Mouse (Mus musculus) lung, embryonic 15.5 days (tissue): ENCODE data around the gene Nfyc. TPM values are rescaled to one million over a fixed set of nuclear protein-coding genes. Genes with fewer than 3 reads are reported as not detected.

ENCODE experiments used
- ATAC-seq: fragments of 200-750 bp; cut with Nextera tagmentation; 2 replicates; pipeline ENCODE4 v1.8.0; 2017; ENCODE audit warnings: moderate number of reproducible peaks, borderline replicate concordance; ENCODE audit not compliant: low FRiP score, low TSS enrichment; ENCODE audit errors: extremely low read depth
- H3K27ac ChIP-seq: fragments of 300-500 bp; sonication (generic); 2 replicates; pipeline ENCODE4 v1.5.1; 2015; ENCODE audit warnings: moderate library complexity, mild to moderate bottlenecking, inconsistent platforms
- H3K27me3 ChIP-seq: fragments of 300-500 bp; sonication (generic); 2 replicates; pipeline ENCODE4 v1.6.1; 2015; ENCODE audit warnings: inconsistent platforms
- H3K36me3 ChIP-seq: fragments of 300-500 bp; sonication (generic); 2 replicates; pipeline ENCODE4 v1.6.1; 2015; ENCODE audit warnings: inconsistent platforms
- H3K4me1 ChIP-seq: fragments of 300-500 bp; sonication (generic); 2 replicates; pipeline ENCODE4 v1.6.1; 2015; ENCODE audit warnings: inconsistent platforms
- H3K4me2 ChIP-seq: fragments of 300-500 bp; sonication (generic); 2 replicates; pipeline ENCODE4 v1.6.1; 2015; ENCODE audit warnings: inconsistent platforms, mild to moderate bottlenecking, moderate library complexity
- H3K4me3 ChIP-seq: fragments of 300-500 bp; sonication (generic); 2 replicates; pipeline ENCODE4 v1.5.1; 2015; ENCODE audit warnings: mild to moderate bottlenecking, inconsistent platforms
- H3K9ac ChIP-seq: fragments of 300-500 bp; sonication (generic); 2 replicates; pipeline ENCODE4 v1.6.1; 2015; ENCODE audit warnings: inconsistent platforms
- H3K9me3 ChIP-seq: fragments of 300-500 bp; sonication (generic); 2 replicates; pipeline ENCODE4 v1.6.1; 2016; ENCODE audit warnings: inconsistent platforms
- WGBS: fragments of 180-500 bp; shearing (Covaris S2); methylation state at CpG from one replicate; pipeline ENCODE4 v1.1.7; 2015; 5-methylcytosine and 5-hydroxymethylcytosine counted together
- polyA plus RNA-seq: library from polyadenylated mRNA; unstranded; fragments of >200 nt; fragmentation: Nextera tagmentation; extraction: Ambion mirVana; gene quantifications from 2 replicates; pipeline ENCODE4 v1.2.1, GENCODE M21; 2015

Nfyc gene
- polyA plus RNA-seq, 1 experiment from 2014 or later, result 99.5 TPM

DNA sequence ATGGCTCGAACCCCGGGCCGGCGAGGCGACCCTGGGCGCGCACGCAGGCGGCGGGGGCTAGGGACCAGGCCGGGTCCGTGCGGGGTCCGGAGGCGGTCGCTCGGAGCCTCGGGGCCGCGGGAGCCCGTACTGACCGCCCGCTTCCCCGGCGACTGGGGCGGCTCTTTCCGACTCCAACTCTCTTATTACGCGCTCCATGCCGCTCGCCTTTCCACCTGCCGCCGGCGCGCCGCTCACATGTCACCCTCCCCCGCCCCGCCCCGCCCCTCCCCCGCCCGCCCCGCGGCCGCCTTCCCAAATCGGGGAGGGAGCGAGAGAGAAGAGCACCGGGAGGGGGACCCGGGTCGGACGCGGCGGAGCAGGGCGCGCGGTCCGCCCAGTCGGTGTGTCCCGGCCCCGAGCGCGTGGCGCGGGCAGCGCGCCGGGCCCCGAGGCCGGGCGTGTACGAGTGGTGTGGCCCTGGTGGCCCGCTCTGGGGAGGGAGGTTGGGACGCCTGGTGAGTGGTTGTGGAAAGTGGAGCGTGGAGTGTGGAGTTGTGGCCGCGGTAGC is 84.1 kb downstream of the Nfyc start:
- peak; percentile 44; the same call in 1 of the 2 replicates for ATAC-seq
- Histone ChIP-seq H3K27ac (no peak overlapping the region), H3K4me2 (peak overlapping the region; percentile 99), H3K4me3 (peak overlapping the region; percentile 64), H3K4me1 (peaks cover 24% of the 10 kb centered on the region), H3K36me3 (no peaks in the 10 kb centered on the region), H3K27me3 (peaks cover 66% of the 10 kb centered on the region), H3K9ac (peak overlapping the region; percentile 48), H3K9me3 (no peaks in the 10 kb centered on the region)
- WGBS, result under 1% methylated on average over 51 of the region's 75 CpGs

DNA sequence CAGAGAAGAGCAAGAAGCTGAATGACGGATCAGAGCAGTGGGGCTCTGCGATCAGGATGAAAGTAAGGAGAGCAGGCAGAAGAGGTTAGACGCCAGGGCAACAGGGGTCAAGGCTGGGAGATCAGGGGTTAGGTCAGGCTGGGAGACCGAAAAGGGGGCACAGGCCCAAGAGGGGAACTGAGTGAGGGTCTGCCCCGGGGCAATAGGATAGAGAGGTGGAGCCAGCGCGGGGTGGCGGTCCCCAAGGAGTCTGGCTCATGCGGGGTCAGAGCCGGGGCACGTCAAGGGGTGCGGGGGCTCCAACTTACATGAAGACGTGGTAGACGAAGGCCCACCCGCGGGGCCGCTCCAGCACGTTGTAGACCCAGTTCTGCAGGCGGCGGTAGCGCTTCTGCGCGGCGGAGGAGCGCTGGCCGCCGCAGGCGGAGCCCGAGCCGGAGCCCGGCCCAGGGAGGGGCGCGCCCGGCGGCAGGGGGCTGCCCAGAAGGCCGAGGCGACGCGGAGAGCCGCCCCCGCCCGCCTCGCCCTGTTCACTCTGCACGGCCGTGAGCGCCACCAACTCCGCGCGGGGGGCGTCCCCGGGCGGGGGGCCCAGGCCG is 84.7 kb downstream of the Nfyc start:
- Histone ChIP-seq H3K9me3 (no peaks in the 10 kb centered on the region), H3K9ac (peak overlapping the region; percentile 48), H3K36me3 (no peaks in the 10 kb centered on the region), H3K27me3 (peaks cover 61% of the 10 kb centered on the region), H3K4me1 (peaks cover 24% of the 10 kb centered on the region), H3K27ac (no peak overlapping the region; the same call in 1 of the 2 replicates), H3K4me3 (peak overlapping the region; percentile 64), H3K4me2 (peak overlapping the region; percentile 99)
- WGBS, result 5% methylated on average over 47 of the region's 53 CpGs
- peak; percentile 51 for ATAC-seq

DNA sequence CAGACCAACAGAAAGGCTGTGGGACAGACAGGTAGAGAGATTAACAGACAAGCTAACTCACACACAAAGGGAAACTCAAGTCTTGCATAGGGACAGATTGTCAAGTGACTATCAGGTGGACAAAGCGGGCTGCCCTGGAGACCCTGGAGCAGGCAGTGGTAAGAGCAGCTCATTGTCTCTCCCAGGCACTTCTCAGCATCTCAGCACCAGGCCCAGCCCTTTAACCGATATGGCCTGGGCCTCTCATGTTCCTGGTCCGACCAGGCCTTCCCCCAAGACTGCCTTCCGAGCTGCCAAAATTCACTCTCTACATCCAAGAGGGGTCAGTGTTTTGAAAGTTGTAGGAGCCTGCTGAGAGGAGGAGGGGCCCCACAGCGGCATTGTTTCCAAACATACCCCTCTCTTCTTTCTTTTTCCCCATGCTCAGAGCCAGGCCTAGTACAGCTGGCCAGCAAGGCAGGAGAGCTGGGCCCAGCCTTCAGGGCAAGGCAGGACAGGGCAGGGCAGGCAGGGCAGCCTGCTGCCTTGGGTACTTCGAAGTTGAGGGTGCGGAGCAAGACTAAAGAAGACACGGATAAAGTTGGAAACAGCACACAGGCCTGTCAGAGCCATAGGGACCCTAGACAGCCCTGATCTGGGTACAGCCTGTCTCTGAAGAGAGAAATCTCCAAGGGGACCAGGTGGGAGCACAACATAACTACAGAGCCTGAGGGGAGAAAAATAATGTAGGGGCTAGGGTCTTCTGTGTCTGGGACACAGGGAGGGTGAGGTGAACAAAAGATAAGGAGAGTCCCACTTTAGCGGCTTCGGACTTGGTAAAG is 85.4 kb downstream of the Nfyc start:
- Histone ChIP-seq H3K4me3 (peak overlapping the region; percentile 64), H3K4me1 (peaks cover 24% of the 10 kb centered on the region), H3K9ac (no peak overlapping the region), H3K9me3 (no peaks in the 10 kb centered on the region), H3K36me3 (no peaks in the 10 kb centered on the region), H3K4me2 (peak overlapping the region; percentile 99), H3K27me3 (peaks cover 60% of the 10 kb centered on the region), H3K27ac (no peak overlapping the region; the same call in 1 of the 2 replicates)
- no peak for ATAC-seq
- WGBS, result 44% methylated on average over 10 of the region's 10 CpGs

- H3K27ac ChIP-seq, result no peak overlapping the region
- no peaks in the 10 kb centered on the region for H3K9me3 ChIP-seq
- peaks cover 24% of the 10 kb centered on the region for H3K4me1 ChIP-seq
- peaks cover 50% of the 10 kb centered on the region for H3K27me3 ChIP-seq
- ATAC-seq, result peak; percentile 3; the same call in 1 of the 2 replicates
- 27% methylated on average over 3 of the region's 3 CpGs for WGBS
- no peak overlapping the region for H3K9ac ChIP-seq
- no peak overlapping the region for H3K4me2 ChIP-seq
- H3K36me3 ChIP-seq, result no peaks in the 10 kb centered on the region
- H3K4me3 ChIP-seq, result no peak overlapping the region
These were observed 87.7 kb downstream of the Nfyc start for GRCm38 (mm10) chr4:120743636-120744035.

- Histone ChIP-seq H3K36me3 (no peaks in the 10 kb centered on the region), H3K9ac (no peak overlapping the region), H3K9me3 (no peaks in the 10 kb centered on the region), H3K4me1 (peaks cover 5% of the 10 kb centered on the region; the same call in 1 of the 2 replicates), H3K4me3 (no peak overlapping the region), H3K4me2 (no peak overlapping the region), H3K27me3 (peaks cover 35% of the 10 kb centered on the region), H3K27ac (no peak overlapping the region)
- no peak for ATAC-seq
- whole genome bisulfite sequencing, result 72% methylated on average over 6 of the region's 6 CpGs
These were observed 90.1 kb downstream of the Nfyc start for GRCm38 (mm10) chr4:120741303-120741702.

GRCm38 (mm10) chr4:120734012-120734622 is 97.3 kb downstream of the Nfyc start:
- 56% methylated on average over 4 of the region's 5 CpGs for WGBS
- ATAC-seq, result no peak
- no peaks in the 10 kb centered on the region for H3K9me3 ChIP-seq
- H3K27ac ChIP-seq, result peak overlapping the region; percentile 26; the same call in 1 of the 2 replicates
- H3K9ac ChIP-seq, result no peak overlapping the region
- H3K4me2 ChIP-seq, result no peak overlapping the region
- no peaks in the 10 kb centered on the region for H3K36me3 ChIP-seq
- H3K4me3 ChIP-seq, result no peak overlapping the region
- peaks cover 18% of the 10 kb centered on the region for H3K27me3 ChIP-seq
- H3K4me1 ChIP-seq, result peaks cover 34% of the 10 kb centered on the region

DNA sequence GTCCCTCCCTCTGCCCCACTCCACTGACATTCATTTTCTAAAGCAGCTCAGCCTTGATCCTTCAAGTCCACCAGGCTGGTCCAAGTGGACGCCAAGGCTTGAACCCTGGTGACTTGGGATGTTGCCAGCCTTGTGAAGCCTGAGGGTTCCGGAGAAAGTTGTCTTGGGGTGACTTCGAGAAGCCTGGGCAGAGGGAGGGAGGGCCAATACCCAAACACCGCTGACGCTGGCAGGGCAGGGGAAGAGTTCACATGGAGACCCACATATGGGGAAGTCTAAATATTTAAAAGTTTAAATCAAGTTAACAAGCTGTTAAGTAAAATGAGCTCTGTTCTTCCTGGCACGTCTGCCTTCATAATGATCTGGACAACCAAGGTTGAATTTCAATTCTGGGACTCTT is 98.6 kb downstream of the Nfyc start:
- no peak for ATAC-seq
- peaks cover 34% of the 10 kb centered on the region for H3K4me1 ChIP-seq

DNA sequence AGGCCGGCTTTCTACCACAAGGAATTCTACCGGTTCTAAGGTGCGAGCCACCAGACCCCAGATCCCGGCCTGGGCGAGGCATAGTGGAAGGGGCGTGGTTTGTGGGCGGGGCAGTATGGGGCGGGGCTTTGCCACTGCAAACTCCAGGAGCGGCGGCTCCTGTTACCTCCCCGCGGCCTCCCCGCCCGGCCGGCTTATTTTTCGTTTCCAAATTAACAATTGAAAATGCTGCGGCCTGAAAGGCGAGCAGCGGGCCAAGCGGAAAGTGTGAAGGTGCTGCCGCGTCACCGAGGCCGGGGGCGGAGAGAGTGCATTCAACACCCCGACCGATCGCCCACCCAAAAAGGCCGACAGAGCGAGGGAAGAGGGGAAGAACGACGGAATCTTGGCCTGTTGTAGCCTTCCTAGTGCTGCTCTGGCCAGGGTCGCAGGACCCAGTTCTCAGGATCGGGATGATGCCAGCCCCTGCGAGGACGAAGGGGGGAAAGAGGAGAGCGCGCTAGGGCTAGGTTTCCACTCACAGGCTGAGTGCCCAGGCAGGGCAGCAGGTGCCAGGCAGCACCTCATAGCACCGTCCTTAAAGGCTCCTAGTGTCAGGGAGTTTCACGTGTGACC is 100.2 kb downstream of the Nfyc start:
- peak overlapping the region; percentile 91 for H3K4me2 ChIP-seq
- H3K36me3 ChIP-seq, result no peaks in the 10 kb centered on the region
- no peak overlapping the region for H3K27ac ChIP-seq
- peaks cover 34% of the 10 kb centered on the region for H3K4me1 ChIP-seq
- H3K9me3 ChIP-seq, result no peaks in the 10 kb centered on the region
- H3K27me3 ChIP-seq, result peaks cover 7% of the 10 kb centered on the region; the same call in 1 of the 2 replicates
- H3K4me3 ChIP-seq, result peak overlapping the region; percentile 45
- peak; percentile 78; the same call in 1 of the 2 replicates for ATAC-seq
- peak overlapping the region; percentile 42 for H3K9ac ChIP-seq
- WGBS, result 1% methylated on average over 40 of the region's 40 CpGs

More for the DNA sequence above, 98.6 kb downstream of the Nfyc start:
- 40% methylated on average over 6 of the region's 6 CpGs for WGBS
- no peak overlapping the region for H3K4me2 ChIP-seq
- H3K27ac ChIP-seq, result peak overlapping the region; percentile 21
- no peaks in the 10 kb centered on the region for H3K36me3 ChIP-seq
- no peak overlapping the region for H3K9ac ChIP-seq
- no peak overlapping the region for H3K4me3 ChIP-seq
- no peaks in the 10 kb centered on the region for H3K9me3 ChIP-seq
- peaks cover 7% of the 10 kb centered on the region; the same call in 1 of the 2 replicates for H3K27me3 ChIP-seq

DNA sequence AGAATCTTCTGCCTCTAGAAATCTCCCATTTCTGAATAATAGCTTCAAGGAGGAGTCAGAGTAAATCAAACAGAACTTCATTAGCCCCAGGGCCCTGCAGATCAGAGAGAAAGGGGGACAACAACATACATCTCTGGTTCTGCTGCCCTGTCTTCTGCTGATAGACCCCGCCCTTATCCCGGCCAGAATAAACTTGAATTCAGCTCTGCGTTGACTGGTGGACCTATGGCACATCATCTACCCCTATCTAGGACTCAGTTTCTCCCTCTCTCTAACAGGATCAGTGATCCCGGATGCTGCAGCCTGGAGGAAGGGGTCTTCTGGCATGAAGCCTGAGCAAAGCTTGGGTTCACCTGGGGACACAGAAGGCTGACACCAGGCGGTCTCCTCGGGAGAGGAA is 100.8 kb downstream of the Nfyc start:
- Histone ChIP-seq H3K27me3 (peaks cover 7% of the 10 kb centered on the region; the same call in 1 of the 2 replicates), H3K4me2 (peak overlapping the region; percentile 91), H3K36me3 (no peaks in the 10 kb centered on the region), H3K9ac (no peak overlapping the region), H3K27ac (no peak overlapping the region), H3K4me1 (peaks cover 34% of the 10 kb centered on the region), H3K9me3 (no peaks in the 10 kb centered on the region), H3K4me3 (peak overlapping the region; percentile 45)
- WGBS, result 28% methylated on average over 6 of the region's 6 CpGs
- ATAC-seq, result no peak

DNA sequence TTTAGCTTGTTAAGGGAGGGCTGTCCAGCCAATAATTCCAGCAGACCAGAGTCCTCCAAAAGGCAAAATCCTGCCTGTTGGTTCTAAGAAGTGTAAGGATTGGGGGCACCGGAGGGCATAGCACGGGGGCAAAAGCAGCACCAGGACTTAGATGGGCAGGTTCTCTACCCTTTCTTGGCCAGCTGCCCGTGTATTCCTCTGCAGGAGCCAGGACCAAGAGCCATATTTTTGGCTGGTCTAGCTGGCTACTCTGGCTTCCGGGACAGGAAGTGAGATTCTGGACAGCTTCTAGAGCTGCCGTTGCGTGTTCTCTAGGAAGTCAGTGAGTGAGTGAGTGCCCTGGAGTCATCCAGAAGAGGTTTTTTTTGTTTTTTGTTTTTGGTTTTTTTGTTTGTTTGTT is 101.2 kb downstream of the Nfyc start:
- H3K9ac ChIP-seq, result no peak overlapping the region
- H3K9me3 ChIP-seq, result no peaks in the 10 kb centered on the region
- H3K4me1 ChIP-seq, result peaks cover 36% of the 10 kb centered on the region
- no peaks in the 10 kb centered on the region for H3K36me3 ChIP-seq
- no peak overlapping the region; the same call in 1 of the 2 replicates for H3K4me2 ChIP-seq
- H3K27me3 ChIP-seq, result peaks cover 7% of the 10 kb centered on the region; the same call in 1 of the 2 replicates
- ATAC-seq, result no peak
- no peak overlapping the region for H3K4me3 ChIP-seq
- WGBS, result 26% methylated on average over 6 of the region's 6 CpGs
- no peak overlapping the region for H3K27ac ChIP-seq

DNA sequence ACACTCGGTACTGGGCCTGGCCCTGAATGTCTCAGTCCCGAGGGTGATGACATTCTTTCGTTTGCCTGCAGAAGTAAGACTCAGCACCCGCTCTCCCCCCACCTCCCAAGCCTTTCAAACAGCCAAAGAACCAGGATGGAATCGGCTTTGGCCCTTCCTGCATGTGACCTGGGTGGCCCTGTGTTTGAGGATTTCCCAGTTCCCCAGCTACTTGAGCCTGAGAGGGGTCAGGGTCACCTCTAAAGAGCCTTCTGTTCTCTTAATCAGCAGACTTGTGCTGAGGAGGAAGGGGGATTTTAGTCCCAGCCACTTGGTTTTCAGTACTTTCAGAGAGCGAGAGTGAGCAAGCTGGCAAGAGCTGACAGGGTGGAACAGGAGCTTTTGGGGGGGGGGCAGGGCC is 101.9 kb downstream of the Nfyc start:
- H3K27me3 ChIP-seq, result peaks cover 7% of the 10 kb centered on the region; the same call in 1 of the 2 replicates
- no peaks in the 10 kb centered on the region for H3K9me3 ChIP-seq
- no peak overlapping the region for H3K9ac ChIP-seq
- H3K27ac ChIP-seq, result no peak overlapping the region
- no peak overlapping the region for H3K4me3 ChIP-seq
- no peaks in the 10 kb centered on the region for H3K36me3 ChIP-seq
- WGBS, result 37% methylated on average over 6 of the region's 6 CpGs
- H3K4me2 ChIP-seq, result no peak overlapping the region
- ATAC-seq, result no peak
- peaks cover 36% of the 10 kb centered on the region for H3K4me1 ChIP-seq
